Mouse (Mus musculus) left cerebral cortex, postnatal 36 days (tissue): ENCODE results near the gene Nrsn2. TPM values are rescaled to one million over a fixed set of nuclear protein-coding genes. Genes with fewer than 3 reads are reported as not detected.

Experiments used
- DNase-seq, 2 experiments: peaks; one replicate each; pipeline ENCODE4 v3.0.0; 2021 to 2022; ENCODE audit warnings: low spot score in 2 of 2, mixed read lengths in 1 of 2
- intact Hi-C: fragments of 180-260 bp; cut with DNase I; formaldehyde crosslinking; loops from one replicate; pipeline ENCODE4 v1.15.1; 2025
- total RNA-seq, 2 experiments: library from RNA; stranded (reverse); gene quantifications; 2 replicates each; pipeline ENCODE4 v1.2.3; 2021

Gene Nrsn2
- total RNA-seq, 2 experiments from 2014 or later: 66.2 to 81.9 TPM

DNA sequence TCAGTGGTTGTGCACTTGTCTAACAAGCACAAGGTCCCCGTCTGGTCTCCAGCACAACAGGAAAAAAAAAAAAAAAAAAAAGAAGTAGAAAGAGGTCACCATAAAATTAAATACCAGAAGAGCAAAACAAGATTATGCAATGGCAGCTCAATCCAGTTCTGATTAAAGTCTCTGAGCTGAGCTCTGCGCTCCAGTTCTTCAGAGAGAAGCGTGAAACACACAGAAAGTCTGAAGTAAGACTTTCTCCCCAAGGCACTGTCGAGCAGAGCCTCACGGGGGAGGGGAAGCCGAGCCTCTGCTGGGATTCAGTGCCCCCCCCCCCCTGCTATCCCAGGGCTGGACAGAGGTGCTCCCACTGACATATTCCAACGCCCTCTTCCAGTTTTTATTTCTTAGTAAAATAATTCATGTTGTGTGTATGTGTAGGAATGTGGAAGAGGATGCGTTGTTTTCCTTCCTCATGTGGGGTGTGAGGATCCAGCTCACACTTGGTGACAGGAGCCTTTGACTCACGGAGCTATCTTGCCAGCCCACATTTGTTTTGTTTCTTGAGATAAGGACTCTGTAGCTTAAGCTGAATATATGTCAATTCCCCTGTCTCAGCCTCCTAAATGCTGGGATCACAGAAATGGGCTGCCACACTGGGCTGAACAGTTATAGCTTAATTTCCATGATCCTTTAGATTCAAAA lies 29.5 kb downstream of the Nrsn2 start:
- DNase-seq: no peak
- intact Hi-C loops: no loop called here

DNA sequence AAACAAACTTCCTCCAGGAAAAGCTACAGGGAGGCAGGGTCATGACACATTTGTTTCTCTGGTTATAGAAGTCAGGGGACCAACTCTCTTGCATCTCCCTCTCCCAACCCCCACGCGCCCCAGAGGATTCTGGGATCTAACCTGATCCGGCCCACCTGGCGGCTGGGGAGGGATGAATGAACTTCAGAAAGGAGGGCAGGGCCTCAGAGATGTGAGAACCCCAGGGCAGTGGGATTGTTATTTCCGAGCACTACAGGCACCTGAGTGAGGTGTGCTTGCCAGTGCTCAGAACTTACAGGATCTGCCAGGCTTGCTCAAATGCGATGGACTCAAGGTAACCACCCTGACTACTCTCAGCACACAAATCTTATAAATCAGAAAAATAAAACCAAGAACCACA lies 31.0 kb downstream of the Nrsn2 start:
- intact Hi-C loops: no loop called here

DNA sequence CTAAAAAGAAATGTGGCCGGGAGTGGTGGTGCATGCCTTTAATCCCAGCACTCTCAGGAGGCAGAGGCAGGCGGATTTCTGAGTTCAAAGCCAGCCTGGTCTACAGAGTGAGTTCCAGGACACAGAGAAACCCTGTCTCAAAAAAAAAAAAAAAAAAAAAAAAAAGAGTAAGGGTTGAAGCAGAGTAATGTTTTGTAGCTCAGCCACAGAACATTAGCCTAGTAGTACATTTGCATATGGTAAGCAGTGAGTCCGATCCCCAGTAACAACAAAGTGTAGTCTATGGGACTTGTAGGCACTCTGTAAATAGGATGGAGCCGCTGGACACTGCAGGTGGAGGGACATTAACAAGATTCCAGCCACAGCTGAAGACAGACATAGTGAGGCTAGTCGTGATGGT lies 31.5 kb downstream of the Nrsn2 start:
- DNase-seq: no peak
- intact Hi-C loops: no loop called here

More for the DNA sequence above, 31.0 kb downstream of the Nrsn2 start:
- DNase-seq: no peak

DNA sequence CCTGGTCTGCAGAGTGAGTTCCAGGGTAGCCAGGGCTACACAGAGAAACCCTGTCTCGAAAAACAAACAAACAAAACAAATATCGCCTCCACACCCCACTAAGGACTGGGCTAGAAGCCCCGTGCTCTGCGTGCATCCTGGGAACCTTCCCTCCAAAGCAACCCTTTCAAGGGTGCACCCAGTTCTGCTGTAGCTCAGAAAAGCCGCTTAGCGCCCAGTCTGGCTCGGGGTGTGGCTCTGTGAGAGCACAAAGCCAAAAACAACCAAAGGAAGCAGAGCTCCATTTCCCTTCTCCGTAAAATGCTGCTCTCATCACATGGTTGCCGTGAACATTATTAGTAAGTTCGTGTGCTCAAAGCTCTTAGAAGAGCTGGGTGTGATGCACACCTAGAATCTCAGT lies 32.1 kb downstream of the Nrsn2 start:
- intact Hi-C loops: no loop called here
- DNase-seq: no peak

DNA sequence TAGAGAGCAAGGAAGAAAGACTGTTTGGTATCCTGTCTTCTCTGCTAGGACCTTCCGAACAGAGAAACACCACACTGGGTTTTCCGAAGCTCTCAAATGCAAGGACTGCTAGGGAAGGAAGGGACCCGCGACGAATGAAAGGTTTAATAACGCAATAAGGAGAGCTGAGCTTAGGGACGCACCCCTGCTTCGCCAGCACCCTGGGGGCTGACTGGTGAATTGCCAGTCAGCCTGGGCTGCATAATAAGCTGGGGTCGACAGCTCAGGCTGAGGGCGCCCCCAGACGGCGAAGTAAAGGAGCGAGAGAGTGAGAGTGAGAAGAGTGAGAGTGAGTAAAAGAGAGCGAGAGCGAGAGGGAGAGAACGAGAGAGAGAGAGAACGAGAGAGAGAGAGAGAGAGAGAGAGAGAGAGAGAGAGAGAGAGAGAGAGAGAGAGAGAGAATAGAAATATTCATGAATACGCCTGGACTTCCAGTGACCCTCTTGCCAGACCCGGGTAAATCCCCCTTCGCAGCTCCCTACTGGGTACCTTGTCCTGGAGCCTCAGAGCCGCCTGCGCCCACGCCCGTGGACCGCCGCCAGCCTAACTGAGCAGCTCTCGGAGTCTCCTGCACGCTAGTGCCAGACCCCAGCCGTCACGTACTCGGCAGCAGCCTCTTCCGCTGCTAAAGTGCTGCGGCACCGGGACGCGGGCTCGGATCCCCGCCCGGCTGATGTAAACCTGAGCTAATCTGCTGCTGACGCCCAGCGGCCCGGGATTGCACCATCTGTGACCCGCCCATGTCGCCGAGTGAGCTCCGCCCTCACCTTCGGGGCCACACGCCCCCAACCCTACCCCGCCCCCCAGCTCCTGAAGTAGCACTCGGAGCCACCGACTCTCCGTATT lies 32.9 kb downstream of the Nrsn2 start, which contains the start of gene Trib3:
Gene Trib3 (minus strand): TSS at position 704 of the 885 bp plus-strand sequence.
- intact Hi-C loops: no loop called here
- peak; percentile 57 to 59 for DNase-seq

DNA sequence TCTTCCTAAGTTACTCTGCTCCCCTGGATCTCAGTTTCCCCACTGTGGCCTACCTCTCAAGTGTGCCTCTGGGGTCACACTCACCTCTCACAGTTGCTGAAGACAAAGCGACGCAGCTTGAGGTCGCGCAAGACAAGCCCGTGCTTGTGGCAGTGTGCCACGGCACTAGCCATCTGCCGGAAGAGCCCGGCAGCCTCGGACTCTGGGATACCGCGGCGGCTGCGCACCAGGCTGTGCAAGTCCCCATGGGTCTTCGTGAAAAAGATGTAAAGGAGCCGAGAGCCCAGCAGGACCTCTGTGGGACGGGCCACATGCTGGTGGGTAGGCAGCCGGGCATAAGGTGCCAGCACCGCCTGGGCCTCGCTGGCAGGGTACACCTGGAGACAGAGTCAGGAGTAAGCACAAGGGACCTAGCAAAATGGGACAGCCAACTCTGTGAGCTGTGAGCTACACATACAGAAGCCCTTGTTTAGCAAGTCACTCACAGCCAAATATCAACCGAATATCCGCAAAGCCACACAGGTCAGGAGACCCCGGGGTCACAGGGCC lies 36.7 kb downstream of the Nrsn2 start:
- DNase-seq: no peak
- intact Hi-C loops: no loop called here

DNA sequence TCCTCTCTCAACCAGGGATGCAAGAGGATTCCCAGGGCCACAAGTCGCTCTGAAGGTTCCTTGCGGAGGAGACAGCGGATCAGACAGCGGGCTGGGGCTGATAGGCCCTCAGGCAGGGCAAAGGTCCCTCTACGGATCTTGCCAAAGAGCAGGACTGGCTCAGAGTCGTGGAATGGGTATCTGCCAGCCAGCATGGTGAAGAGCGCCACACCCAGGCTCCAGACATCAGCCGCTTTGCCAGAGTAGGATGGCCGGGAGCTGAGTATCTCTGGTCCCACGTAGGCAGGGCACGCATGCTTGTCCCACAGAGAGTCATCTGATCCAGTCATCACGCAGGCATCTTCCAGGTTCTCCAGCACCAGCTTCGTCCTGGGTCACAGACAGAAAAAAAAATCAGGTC lies 38.1 kb downstream of the Nrsn2 start:
- intact Hi-C loops: no loop called here
- DNase-seq: no peak

DNA sequence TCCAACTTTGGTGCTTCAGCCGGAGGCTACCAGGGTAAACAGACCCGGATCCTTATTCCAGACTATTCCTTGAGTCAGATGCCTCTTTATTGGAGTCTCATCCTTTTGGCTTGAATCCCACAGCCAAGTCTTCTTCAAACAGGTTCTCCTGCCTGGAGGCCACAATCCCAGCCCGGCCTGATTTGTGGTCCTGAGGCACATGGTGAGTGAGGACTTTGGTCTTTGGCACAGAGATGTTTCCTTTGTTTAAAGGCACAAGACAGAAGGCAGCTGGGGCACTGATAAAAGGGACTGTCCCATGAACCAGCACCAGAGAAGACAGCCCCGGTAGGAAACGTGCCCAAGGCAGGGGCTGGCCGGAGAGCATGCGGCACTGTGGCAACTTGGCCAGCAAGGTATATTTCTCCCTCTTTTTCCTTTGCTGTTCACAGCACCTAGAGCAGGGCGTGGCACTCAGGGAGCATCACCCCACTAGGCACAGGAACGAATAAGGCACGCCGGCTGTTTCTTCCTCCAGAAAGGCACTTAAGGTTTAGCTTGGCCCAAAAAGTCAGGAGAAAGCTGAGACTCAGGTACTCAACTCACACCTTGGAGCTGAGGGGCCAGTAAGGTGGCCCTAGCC lies 38.7 kb downstream of the Nrsn2 start:
- intact Hi-C loops: no loop called here
- DNase-seq: no peak

DNA sequence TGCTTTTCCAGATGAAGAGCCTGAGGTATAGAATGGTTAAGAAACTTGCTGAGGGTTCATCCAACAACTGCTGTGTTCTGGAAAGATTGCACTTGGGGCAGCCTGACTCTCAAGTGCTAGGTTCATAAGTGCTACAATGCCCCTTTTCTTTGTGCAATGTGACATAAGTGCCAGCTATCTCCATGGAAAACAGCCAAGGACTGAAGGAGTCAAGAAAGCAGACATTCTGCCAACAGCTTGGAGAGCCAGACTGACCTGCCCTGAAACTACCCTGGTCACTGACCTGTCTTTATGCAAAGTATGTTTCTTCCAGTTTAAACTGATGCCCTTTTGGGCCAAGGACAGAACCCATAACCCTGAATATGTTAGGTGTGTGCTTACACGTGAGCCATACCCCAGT lies 39.6 kb downstream of the Nrsn2 start:
- intact Hi-C loops: no loop called here
- DNase-seq: no peak

DNA sequence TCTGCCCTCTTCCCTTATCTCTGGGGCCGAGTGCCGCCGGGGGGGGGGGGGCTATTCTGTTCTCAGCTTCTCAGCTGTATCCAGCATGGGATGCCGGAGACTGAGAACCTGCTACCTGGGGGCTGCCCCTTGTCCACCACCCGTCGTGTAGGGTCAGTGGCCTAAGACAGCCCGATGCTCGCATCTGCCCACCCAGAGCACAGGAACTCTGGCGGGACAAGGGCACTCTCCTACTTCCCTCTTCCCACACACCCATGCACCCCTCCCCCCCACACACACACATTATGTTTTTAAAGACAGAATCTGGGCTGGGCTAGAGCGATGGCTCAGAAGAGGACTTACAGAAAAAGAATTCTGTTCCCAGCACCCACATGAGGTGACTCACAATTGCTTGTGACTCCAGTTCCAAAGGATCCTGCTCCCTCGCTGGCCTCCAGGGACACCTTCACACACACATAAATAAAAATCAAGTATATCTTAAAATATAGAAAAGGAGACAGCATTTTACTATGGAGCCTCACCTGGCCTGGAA lies 41.1 kb downstream of the Nrsn2 start:
- no peak for DNase-seq
- intact Hi-C loops: no loop called here

DNA sequence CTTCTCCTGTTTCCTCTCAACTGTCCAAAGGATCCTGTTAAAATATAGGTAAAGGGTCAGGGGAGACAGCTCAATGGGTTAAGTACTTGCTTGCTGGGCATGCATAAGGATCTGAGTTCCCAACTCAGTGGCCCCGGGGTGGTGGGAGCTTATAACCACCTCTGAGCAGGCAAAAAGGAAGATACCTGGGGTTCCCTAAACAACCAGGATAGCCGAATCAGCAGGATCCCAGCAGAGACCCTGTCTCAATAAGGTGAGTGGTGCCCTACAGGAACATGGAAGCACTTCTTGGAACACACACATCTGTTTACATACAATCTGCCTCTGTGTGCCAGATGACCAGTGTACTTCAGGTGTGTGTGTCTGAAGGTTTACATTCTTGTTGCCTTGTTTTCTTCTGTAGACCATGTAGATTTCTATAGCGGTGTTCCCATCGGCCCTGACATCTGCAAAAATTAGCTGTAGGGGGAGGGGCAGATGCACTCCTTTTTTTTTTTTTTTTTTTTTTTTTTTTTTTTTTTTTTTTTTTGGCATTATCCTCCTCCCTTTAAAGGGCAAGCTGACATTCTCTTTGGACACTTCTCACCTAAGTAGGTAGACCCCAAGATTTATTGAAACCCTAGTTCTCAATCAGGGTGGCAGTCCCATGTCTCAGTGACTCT lies 43.0 kb downstream of the Nrsn2 start:
- intact Hi-C loops: no loop called here
- DNase-seq: no peak

DNA sequence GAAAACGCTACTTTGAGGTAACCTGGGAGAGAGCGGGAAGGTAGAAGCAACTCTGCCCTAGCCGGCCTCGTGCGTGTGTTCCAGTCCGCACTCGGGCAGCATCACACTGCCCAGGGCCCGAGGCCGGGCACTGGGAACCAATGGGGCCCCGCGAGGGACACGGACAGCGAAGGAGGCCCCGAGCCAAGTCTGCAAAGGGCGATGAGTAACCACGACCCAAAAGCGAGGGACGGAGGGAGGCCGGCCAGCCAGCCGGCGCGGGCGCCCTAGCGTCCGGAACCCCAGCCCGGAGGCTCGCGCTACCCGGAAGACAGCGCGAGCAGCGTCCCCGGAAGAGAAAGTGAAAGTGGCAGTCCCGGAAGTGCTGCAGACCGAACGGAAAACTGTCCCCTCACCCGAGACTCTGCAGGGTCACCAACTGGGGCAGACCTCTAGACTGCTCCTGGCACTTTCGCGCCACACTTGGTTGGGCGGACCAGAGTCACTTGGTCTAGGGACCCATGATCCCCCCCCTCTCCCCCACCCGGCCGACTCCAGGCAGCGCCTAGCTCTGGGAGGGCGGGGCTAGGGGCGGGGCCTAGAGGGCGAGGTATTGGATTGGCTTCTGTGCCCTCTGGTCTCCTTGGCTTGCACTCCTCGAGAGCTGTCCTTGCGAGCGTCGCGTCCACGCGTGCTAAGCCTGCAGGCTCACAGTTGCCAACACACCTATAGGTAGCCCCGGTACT lies 44.2 kb downstream of the Nrsn2 start, which contains the start of gene Rbck1:
Gene Rbck1 (minus strand): TSS at position 553 of the 725 bp plus-strand sequence.
- intact Hi-C loops: no loop called here
- peak; percentile 91 to 92 for DNase-seq

DNA sequence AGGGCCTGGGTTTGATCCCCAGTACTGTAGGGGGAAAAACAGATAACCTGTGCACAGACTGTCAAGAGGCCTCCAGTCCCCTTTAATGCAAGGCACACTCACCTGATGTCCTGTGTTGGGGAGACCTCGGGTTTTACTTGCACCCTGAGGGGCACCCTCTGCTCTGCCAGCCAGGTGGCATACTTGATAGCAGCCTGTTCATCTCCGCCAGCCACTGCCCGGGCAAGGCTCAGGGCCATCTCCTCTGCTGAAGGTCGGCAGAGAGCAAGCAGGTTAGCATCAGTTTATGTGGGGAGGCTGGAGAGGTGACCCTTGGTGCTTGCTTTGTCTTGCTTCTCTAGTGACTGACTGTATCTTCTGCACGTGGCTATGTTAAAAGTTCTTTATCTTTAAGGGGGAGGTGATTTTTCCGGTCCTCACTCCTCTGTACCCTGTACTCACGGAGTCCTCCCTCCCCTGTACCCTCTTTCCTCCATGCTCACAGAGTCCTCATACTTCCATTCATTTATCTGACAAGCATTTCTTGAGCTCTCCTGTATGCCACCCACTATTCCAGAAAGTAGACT lies 45.5 kb downstream of the Nrsn2 start:
- no peak for DNase-seq
- intact Hi-C loops: no loop called here

DNA sequence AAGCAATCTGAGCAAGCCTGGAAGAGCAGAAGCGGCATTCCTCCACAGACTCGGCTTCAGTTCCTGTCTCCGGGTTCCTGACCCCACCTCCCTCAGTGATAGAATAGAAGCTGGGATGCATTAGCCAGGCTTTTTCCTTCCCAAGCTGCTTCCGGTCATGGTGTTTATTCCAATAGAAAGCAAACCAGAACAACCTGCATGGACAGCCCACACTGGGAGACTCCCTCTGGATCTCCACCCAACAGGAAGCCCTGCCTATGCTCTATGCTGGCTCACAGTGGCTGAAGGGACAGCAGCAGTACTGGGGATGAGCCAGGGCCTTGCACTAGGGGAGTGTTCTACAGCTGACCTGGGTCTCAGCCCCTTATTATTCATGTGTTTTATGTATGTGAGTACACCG lies 48.5 kb downstream of the Nrsn2 start:
- DNase-seq: no peak
- intact Hi-C loops: no loop called here

DNA sequence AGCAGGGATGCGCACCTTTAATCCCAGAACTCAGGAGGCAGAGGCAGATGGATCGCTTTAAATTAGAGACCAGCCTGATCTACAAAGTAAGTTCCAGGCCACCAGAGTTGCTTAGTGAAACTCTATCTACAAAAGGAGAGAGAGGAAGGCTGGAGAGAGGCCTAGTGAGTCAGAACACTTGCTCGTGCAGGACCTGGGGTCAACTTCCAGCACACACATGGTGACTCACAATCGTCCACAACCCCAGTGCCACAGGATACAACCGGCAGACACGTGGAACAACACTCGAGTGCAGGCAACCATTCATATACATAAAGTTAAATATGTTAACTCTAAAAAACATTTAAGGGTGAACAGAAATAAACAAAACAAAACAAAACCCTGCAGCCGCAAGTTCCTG lies 49.8 kb downstream of the Nrsn2 start:
- no peak for DNase-seq
- intact Hi-C loops: no loop called here

DNA sequence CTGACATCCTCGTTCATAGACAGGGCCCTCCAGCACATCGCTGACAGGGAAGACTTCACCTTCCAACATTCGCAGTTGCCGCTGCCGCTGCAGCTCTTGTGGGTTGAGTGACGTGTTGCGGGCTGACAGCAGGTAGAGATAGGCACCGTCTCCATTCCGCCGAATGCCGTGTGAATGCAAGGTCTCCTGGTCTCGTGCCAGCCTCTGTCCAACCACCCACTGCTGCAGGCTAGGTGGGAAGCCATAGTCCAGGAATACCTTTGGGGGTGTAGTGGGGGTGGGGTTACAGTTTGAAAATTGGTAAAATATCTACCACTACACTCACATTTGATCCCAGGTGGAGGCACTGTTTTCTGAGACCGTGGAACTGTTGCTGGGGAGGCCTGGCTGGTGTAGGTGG lies 50.3 kb downstream of the Nrsn2 start:
- intact Hi-C loops: no loop called here
- no peak for DNase-seq

DNA sequence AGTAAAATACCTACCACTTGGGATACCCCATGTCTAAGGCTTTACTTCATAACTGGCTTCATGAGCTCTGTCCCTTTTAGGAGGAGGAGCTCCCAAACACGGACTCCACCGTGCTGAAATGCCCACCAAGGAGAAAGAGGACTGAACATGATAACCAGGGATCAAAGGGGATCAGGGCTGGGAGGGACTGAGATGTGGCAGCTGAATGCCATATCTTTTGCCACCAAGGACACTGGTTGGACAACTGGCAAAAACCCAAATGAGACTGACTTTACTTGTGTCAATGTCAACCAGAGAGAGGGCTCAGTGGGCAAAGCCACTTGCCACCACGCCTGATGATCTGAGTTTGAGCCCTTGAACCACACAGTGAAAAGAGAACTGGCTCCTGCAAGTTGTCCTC lies 51.6 kb downstream of the Nrsn2 start:
- no peak for DNase-seq
- intact Hi-C loops: no loop called here

DNA sequence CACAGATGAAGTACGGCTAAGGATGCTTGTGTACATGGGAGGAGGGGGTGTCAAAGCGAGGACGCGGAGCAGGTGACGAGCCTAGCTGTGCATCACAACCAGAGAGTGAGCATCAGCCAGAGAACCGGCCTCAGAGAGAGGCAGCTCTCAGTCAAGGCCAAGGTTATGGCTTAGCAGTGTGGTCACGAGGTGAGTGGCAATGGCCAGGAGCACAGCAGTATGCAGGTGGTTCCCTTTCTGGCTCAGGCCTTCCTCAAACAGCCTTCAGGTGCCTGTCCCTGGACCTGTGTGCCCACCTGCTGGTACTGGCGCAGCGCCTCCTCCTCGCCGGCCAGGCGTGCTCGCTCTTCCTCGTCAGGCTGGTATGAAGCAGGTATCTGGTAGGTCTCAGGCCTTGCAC lies 52.5 kb downstream of the Nrsn2 start:
- intact Hi-C loops: no loop called here
- DNase-seq: no peak

DNA sequence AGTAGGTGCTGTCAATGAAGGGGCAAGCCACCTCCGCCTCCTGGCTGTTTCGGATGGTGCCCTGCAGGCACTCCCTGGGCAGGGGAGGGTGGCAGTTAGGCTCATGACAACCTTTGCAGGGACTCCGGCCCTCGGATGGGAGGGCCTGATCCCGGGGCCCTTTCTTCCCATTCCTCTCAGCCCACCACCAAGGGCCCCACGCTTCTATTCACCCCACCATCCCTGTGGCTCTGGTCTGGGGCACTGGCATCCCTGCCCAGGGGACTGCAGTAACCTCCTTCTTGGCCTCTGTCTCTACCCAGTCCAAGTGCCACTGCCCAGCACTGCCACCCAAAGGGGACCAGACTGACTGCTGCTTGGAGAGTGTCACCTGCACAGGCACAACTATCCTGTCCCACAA lies 54.2 kb downstream of the Nrsn2 start:
- intact Hi-C loops: no loop called here
- no peak for DNase-seq
